Mouse (Mus musculus) neutrophil, adult 65 days (primary cell): ENCODE results near the gene Csf2rb2. TPM values are rescaled to one million over a fixed set of nuclear protein-coding genes. Genes with fewer than 3 reads are reported as not detected.

Experiments used
- total RNA-seq: library from RNA; stranded (reverse); gene quantifications from 2 replicates; pipeline ENCODE4 v1.2.4, GENCODE M21; 2023

Gene Csf2rb2
- 26.7 and 28.6 TPM in 2 replicates for total RNA-seq

GRCm38 (mm10) chr15:78305341-78305933 is at the start of gene Csf2rb2:
Gene Csf2rb2 (minus strand): TSS chr15:78305721.

GRCm38 (mm10) chr15:78325671-78326339 is 20.3 kb upstream of the Csf2rb2 start, which contains the start of gene Csf2rb:
Gene Csf2rb (plus strand): TSS chr15:78325752.

GRCm38 (mm10) chr15:78244695-78245492 is 60.6 kb downstream of the Csf2rb2 start, which contains the start of gene Ncf4:
Gene Ncf4 (plus strand): TSS chr15:78244801.

Other genes starting within 250 kb of the Csf2rb2 start
- not detected in 2 replicates for gene Cacng2, start 185.7 kb downstream of the Csf2rb2 start, total RNA-seq
- 6.6 and 11.7 TPM in 2 replicates for gene Ift27, start 131.6 kb downstream of the Csf2rb2 start, total RNA-seq
- not detected in 2 replicates for gene Pvalb, start 99.3 kb downstream of the Csf2rb2 start, total RNA-seq
- 753 and 775 TPM in 2 replicates for gene Ncf4, start 60.9 kb downstream of the Csf2rb2 start, total RNA-seq
- gene Csf2rb, start 20.0 kb upstream of the Csf2rb2 start, total RNA-seq, result 233 and 237 TPM in 2 replicates
- gene Tex33, start 90.2 kb upstream of the Csf2rb2 start, total RNA-seq, result not detected in 2 replicates
- gene Tst, start 100.2 kb upstream of the Csf2rb2 start, total RNA-seq, result 19.2 and 23.1 TPM in 2 replicates
- 29.4 and 30.6 TPM in 2 replicates for gene Mpst, start 100.7 kb upstream of the Csf2rb2 start, total RNA-seq
- 5.1 and 7.8 TPM in 2 replicates for gene Kctd17, start 122.8 kb upstream of the Csf2rb2 start, total RNA-seq
- not detected in 2 replicates for gene Tmprss6, start 162.9 kb upstream of the Csf2rb2 start, total RNA-seq
- 0.66 TPM in 1 of 2 replicates, not detected in the other for gene Il2rb, start 189.6 kb upstream of the Csf2rb2 start, total RNA-seq
- gene C1qtnf6, start 225.7 kb upstream of the Csf2rb2 start, total RNA-seq, result 0.16 and 1.0 TPM in 2 replicates
- gene Sstr3, start 239.0 kb upstream of the Csf2rb2 start, total RNA-seq, result not detected in 2 replicates